Mouse (Mus musculus) spleen, embryonic (tissue): Measurements from ENCODE around the gene Pir.

Experiments used
- CTCF ChIA-PET: fragments of 350-600 bp; sonication (Branson Sonifier 250); formaldehyde crosslinking; loops from one replicate; lab custom pipeline; 2022; lab: Charles Lee

Pir gene

DNA sequence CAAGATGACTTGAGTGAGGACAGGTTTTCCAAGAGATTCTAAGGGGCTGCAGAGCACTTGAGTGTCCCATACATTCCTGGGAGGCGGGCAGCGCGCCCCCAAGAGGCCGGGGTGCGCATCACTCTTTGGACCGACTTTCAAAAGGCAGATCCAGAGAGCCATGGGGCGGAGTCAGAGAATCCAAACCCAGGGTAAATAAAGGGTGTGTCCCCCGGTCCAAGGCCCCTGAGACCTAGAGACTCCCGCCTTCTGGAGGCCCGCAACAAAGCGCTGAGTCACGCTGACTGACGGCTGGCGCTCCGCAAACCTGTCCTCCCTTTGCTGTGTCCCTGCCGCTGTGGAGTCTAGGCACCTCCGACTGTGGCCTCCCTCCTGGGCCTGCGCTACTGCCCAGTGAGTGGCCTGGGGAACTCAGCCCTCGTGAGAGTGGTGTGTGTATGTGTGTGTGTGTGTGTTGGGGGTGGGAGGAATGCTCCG, at the start of gene Pir:
Gene Pir, plus strand, starts transcription at position 87 of the 477 bp plus-strand sequence.
- CTCF ChIA-PET, result no interaction called here

DNA sequence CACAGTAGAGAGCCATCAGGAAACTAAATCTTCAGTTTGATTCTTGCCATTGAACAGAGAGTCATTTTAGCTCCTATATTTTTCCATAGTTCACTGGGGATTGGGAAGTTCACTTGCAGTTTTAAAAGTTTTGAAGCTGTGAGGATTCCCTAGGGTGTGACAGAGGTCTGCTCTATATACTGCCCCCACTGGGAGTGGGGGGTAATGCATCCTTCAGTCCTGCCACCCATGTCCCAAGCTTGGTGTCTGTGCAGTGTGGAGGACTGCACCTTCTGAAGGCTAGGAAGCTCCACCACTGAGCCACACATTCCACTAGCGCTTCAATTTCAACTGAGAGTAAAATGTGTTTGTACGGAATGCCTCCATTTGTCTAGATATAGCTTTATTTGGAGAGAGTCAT, 47.2 kb upstream of the Pir start:
- CTCF ChIA-PET, result interaction anchor here (0.5 kb wide), 1 partner anchor 1213 kb away, joined by 4 read pairs; no protein-coding TSS in a partner anchor

- CTCF ChIA-PET, result no interaction called here
These were observed 35.8 kb upstream of the Pir start for GRCm38 (mm10) chrX:164233380-164233779.

DNA sequence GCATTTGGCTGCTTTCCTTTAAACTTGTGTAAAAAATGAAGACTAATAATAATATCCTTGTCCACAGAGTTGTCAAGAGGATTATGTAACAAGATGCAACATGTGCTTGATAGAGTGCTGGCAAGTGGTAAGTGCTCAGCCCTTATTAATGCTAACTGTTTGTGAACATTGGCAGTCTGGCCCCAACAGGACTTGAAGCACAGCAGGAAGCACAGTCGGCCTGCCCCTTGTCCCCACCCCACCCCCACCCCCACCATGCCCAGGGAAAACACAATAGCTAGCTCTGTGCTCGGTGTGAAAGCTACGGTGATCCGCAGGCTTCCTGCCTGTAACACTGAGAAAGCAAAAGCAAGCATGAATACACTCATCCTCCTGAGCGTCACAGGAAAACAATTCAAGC, 23.5 kb upstream of the Pir start:
- CTCF ChIA-PET, result no interaction called here

DNA sequence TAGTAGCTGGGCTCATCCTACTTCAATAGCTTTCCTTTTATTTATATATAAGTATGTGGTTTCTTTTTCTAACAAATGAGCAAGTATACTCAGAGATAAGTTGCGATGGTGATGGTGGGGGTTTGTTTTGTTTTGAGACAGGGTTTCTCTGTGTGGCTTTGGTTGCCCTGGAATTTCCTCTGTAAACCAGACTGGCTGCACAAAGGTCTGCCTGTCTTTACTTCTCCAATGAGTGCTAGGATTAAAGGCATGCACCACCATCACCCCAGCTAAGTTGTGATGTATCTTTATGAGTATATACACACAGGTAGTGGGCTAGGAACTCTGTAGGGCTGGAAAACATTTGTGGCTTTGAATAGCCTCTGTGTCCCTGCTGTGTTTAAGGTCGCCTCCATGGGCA, 22.4 kb upstream of the Pir start:
- CTCF ChIA-PET, result no interaction called here

DNA sequence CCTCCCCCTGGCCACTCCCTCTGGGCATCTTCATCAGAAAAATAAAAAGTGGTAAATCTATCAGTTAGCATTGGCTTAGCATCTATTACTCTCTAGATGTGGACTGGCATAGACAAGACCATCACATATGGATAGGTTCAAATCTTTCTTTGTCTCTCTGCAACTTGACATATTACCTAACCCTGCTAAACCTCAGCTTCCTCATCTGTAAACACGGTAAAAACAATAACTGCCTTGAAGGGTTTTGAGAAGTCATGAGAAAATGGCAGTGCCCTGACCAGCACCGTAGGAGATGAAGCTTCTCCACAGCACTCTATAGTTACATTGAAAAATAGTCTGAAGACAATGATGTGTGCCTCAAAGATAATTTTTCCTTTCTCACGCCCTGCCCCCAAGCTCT, 12.6 kb upstream of the Pir start:
- CTCF ChIA-PET, result no interaction called here

DNA sequence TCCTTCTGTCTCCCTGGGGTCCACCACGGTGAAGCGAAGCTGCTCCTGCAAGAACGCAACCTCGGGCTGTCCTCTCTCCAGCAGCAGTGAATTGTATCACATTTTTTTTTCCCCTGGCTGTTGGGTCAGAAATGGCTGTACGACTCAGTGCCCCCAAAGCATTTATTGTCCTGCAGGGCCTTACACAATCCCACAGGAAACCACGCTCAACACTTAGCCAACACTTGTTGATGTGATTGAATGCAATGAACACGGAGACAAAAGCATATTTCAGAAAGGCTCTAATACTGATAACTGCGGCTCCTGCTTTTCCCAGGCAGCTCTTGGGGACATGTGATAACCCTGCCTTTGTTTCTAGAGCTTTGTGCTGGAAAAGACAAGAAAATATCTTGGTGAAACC, 11.1 kb upstream of the Pir start, which contains the start of gene Bmx:
Gene Bmx, minus strand, starts transcription at position 137 of the 400 bp plus-strand sequence.
- CTCF ChIA-PET, result no interaction called here

GRCm38 (mm10) chrX:164258662-164259061, 10.5 kb upstream of the Pir start:
- CTCF ChIA-PET, result no interaction called here

GRCm38 (mm10) chrX:164262286-164262685, 6.9 kb upstream of the Pir start:
- CTCF ChIA-PET, result no interaction called here

GRCm38 (mm10) chrX:164264861-164265260, 4.3 kb upstream of the Pir start:
- CTCF ChIA-PET, result no interaction called here

DNA sequence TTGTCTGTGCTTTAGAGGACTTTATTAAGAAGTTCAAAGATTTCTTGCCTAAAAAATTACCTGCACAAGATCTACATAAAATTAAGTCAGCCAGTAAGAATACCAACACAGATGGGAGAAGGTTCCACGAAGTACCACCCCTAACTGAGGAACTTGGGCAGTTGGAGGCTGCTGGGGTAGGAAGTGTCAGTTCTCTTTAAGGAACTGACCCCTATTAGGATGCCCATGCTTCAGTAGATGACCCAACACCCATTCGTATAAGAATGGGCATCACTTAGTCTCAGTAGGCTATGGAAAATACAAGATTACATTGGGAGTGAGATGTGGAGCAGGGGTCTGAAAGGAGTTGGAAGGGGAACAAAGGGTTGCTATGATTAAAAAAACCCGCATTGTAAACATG, 1.4 kb downstream of the Pir start:
- CTCF ChIA-PET, result no interaction called here

DNA sequence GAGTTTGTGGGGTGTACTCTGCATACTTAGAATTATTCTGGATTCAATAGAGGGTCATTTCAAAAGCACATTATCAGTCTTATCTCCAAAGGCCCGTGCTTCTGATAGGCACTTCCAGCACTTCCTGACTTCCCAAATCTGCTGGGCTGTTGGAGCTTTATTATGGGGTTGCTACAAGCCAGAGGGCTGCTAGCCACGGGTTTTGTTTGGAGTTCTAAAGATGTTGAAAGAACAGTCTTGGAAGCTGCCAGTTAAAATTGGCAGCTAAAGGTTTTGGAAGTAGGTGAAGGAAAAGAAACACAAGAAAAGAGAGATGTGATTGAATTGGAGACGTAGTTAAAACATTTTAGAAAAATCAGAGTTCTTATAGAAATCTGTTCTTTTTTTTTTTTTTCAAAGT, 6.4 kb downstream of the Pir start:
- CTCF ChIA-PET, result no interaction called here

GRCm38 (mm10) chrX:164280918-164281647, 11.9 kb downstream of the Pir start:
- CTCF ChIA-PET, result no interaction called here

- CTCF ChIA-PET, result no interaction called here
These were observed 14.6 kb downstream of the Pir start for GRCm38 (mm10) chrX:164283808-164284207.

DNA sequence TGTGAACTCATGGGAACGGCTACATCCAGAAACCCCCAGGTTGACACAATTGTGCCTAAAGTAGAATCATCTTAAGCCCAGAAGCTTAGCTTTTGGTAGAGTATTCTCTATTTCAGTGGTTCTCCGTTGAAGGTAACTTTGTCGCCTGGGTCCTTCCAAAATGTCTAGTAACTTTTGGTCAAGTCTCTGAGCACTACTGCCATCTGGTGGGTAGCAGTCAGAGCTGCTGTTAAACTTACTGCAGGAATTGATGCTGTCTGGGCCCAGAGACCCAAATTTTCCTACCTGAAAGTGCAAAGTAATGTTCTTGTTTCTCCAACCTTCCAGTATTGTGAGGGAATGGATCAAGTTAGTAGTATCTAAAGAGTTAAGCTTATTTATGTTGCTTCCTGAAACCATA, 17.9 kb downstream of the Pir start:
- CTCF ChIA-PET, result interaction anchor here (1.0 kb wide), 1 partner anchor 103 kb away, joined by 3 read pairs; no protein-coding TSS in a partner anchor

- CTCF ChIA-PET, result no interaction called here
These were observed 22.0 kb downstream of the Pir start for GRCm38 (mm10) chrX:164291147-164291546.

GRCm38 (mm10) chrX:164306250-164306649, 37.1 kb downstream of the Pir start:
- CTCF ChIA-PET, result no interaction called here

- CTCF ChIA-PET, result no interaction called here
These were observed 44.7 kb downstream of the Pir start for GRCm38 (mm10) chrX:164313876-164314275.

DNA sequence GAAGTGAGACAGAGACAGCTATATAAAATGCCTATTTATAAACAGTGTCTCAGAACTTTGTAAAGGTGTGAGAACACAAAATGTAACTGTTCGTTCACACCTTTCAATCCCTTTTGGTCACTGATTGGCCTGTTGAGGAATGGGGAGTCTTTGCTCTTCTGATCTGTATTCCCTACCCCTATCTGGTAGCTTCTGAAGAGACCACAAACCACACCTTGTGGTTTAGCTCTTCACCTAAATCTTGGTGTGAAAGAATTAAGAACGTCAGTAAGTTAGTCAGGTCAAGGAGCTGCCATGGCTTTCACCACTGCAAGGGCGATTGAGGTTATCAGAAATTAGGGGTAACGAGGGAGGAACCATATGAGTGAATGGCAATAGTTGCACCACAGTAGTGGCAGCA, 49.4 kb downstream of the Pir start:
- CTCF ChIA-PET, result no interaction called here

DNA sequence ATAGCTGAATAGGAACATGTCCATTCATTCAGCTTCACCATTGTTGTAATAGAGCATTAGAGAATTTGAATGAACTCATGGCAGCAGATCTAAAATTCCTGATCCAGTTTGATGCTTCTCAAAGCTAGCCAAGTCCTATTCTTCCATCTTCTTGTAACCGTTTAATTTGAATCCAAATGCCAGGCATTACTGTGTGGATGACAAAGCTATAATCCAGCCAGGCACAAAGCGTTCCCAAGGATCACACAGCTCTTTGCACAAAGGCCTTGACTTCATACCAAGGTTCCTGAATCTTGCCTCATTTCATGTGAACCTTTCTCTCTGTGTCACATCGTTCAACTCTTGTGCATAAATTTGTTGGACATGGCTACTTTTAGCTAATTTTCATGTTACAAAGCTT, 50.9 kb downstream of the Pir start:
- CTCF ChIA-PET, result no interaction called here

DNA sequence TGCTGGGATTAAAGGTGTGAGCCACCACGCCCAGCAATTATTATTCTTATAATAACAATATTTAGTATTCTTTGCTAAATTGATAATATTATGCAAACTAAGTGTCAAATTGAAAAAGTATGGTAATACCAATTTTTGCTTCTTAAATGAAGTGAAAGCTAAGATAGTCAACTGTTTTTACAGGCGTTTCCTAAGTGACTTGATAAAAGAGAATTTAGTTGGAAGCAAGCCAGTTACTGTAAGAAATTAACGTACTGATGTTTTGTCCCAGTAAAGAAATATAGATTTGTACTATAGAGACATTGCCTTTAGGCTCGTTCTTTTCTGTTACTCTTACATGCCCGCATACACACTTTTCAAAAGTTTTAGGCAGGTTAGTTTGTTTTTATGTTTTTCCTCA, 53.3 kb downstream of the Pir start:
- CTCF ChIA-PET, result no interaction called here

DNA sequence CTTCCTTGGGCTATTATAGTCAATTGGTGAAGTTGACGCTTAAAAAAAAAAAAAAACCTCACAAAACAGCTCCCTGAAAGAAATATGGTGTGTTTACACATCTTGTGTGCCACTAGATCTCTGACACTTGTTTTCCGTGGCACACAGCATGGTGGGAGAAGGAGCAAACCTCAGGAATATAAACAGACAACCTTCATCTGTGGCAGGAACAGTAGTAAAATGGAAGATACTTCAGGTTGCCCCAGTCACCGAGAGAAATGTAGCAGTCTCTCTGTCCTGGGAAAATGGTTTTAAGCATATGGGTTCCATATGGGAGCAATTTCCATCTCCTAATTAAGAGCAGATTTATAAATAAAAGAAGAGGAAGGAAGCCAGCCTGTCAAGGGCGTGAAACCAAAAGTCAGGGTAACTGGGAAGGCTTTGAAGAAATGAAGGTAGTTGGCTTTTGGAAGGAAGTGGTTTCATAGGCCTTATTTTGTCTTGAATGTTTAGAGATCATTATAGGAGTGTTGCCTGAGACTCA, 54.3 kb downstream of the Pir start:
- CTCF ChIA-PET, result no interaction called here

GRCm38 (mm10) chrX:164330351-164330750, 61.2 kb downstream of the Pir start:
- CTCF ChIA-PET, result no interaction called here
